Mouse (Mus musculus) megakaryocyte-erythroid progenitor cell, adult 5-6 weeks (primary cell): ENCODE results near the gene Rcbtb2. TPM values are rescaled to one million over a fixed set of nuclear protein-coding genes. Genes with fewer than 3 reads are reported as not detected.

Experiments used
- ATAC-seq: replicated peaks from 2 replicates; pipeline ENCODE4 v1.8.0; 2016; ENCODE audit warnings: mild to moderate bottlenecking, inconsistent platforms; ENCODE audit not compliant: severe bottlenecking, poor library complexity, low FRiP score, low TSS enrichment
- total RNA-seq, 2 experiments: library from RNA; stranded (forward) in 1 of 2; stranded (reverse) in 1 of 2; fragments of 200-1000, 215-1000 nt in 1 of 2; fragments of >200 nt in 1 of 2; fragmentation: Nextera tagmentation in 1 of 2; gene quantifications; 2 replicates each; pipeline ENCODE4 v1.2.3; 2014 to 2017

The Rcbtb2 gene
- total RNA-seq, 2 experiments from 2014 or later: 20.5 to 26.2 TPM

- ATAC-seq: 0 out of 2 replicates have a peak, but pooled peaks have one; percentile 20
Measured at GRCm38 (mm10) chr14:73142421-73142895, 19.6 kb downstream of the Rcbtb2 start.

- ATAC-seq: peak; percentile 81
Measured at GRCm38 (mm10) chr14:73142896-73143709, 20.3 kb downstream of the Rcbtb2 start.

- ATAC-seq: no peak; the same call in 1 of the 2 replicates
Measured at GRCm38 (mm10) chr14:73143710-73144420, 21.0 kb downstream of the Rcbtb2 start.

- ATAC-seq: no peak
Measured at GRCm38 (mm10) chr14:73145531-73145930, 22.7 kb downstream of the Rcbtb2 start.

GRCm38 (mm10) chr14:73146721-73147120, 23.9 kb downstream of the Rcbtb2 start:
- ATAC-seq: no peak

- ATAC-seq: no peak
Measured at GRCm38 (mm10) chr14:73148125-73148524, 25.3 kb downstream of the Rcbtb2 start.

GRCm38 (mm10) chr14:73161303-73161702, 38.5 kb downstream of the Rcbtb2 start:
- no peak for ATAC-seq

GRCm38 (mm10) chr14:73162192-73162800, 39.5 kb downstream of the Rcbtb2 start:
- no peak for ATAC-seq

GRCm38 (mm10) chr14:73163363-73163998, 40.6 kb downstream of the Rcbtb2 start:
- ATAC-seq: peak; percentile 77

GRCm38 (mm10) chr14:73165136-73165535, 42.3 kb downstream of the Rcbtb2 start:
- no peak for ATAC-seq

- no peak for ATAC-seq
Measured at GRCm38 (mm10) chr14:73168605-73169004, 45.8 kb downstream of the Rcbtb2 start.

GRCm38 (mm10) chr14:73169926-73170844, 47.3 kb downstream of the Rcbtb2 start:
- ATAC-seq: no peak

- no peak for ATAC-seq
Measured at GRCm38 (mm10) chr14:73172196-73173011, 49.6 kb downstream of the Rcbtb2 start.

GRCm38 (mm10) chr14:73173662-73174061, 50.8 kb downstream of the Rcbtb2 start:
- no peak for ATAC-seq

GRCm38 (mm10) chr14:73174091-73174995, 51.5 kb downstream of the Rcbtb2 start:
- no peak for ATAC-seq

- peak; percentile 54 for ATAC-seq
Measured at GRCm38 (mm10) chr14:73175031-73175430, 52.2 kb downstream of the Rcbtb2 start.

- ATAC-seq: peak; percentile 69
Measured at GRCm38 (mm10) chr14:73175814-73176213, 53.0 kb downstream of the Rcbtb2 start.
